Mouse (Mus musculus) small intestine, adult 2 months (tissue): ENCODE data around the gene Znhit3.

Source experiments
- CTCF ChIP-seq: fragments of 200-500 bp; IDR thresholded peaks from 2 replicates; pipeline ENCODE4 v1.5.1; 2012; ENCODE audit warnings: low read depth, mild to moderate bottlenecking, control low read depth, inconsistent platforms, low read length, moderate library complexity, mixed read lengths; ENCODE audit not compliant: insufficient replicate concordance, insufficient read length; ENCODE audit errors: extremely low read depth
- POLR2A ChIP-seq: fragments of 200-500 bp; IDR thresholded peaks from 2 replicates; pipeline ENCODE4 v1.6.1; 2012; ENCODE audit warnings: low read depth, mild to moderate bottlenecking, control low read depth, inconsistent platforms, low read length, moderate library complexity

DNA sequence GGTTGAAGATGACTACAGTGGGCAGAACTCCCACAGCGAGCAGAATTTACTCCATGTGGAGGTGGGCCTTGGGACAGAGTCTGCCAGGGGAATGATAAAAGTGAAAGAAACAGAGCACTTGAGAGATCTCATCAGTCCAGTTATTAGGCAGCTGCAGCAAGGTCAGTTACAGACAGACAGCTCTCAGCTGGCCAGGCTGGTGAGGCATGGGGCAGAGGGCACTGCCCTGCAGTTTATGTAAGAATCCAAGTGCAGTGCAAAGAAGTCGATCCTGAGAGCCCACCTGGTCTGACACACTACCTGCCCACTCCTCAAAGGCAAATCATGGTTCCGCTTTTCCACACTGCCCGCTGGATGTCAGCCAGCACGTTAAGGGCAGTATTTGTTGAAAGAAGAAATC, 29.9 kb downstream of the Znhit3 start:
- TF ChIP-seq CTCF (no peak), POLR2A (no peak)
